Mouse (Mus musculus) left cerebral cortex, postnatal 36 days (tissue): Measurements from ENCODE around the gene Mrpl49. TPM values are rescaled to one million over a fixed set of nuclear protein-coding genes. Genes with fewer than 3 reads are reported as not detected.

Source experiments
- DNase-seq, 2 experiments: peaks; one replicate each; pipeline ENCODE4 v3.0.0; 2021 to 2022; ENCODE audit warnings: low spot score in 2 of 2, mixed read lengths in 1 of 2
- intact Hi-C: fragments of 180-260 bp; cut with DNase I; formaldehyde crosslinking; loops from one replicate; pipeline ENCODE4 v1.15.1; 2025
- microRNA-seq: library from miRNA; unstranded; fragments of <30 nt; microRNA quantifications from one replicate; pipeline ENCODE4 v1.2.0, GENCODE M21; 2022
- total RNA-seq, 2 experiments: library from RNA; stranded (reverse); gene quantifications; 2 replicates each; pipeline ENCODE4 v1.2.3; 2021

The Mrpl49 gene
- total RNA-seq, 2 experiments from 2014 or later: 40.5 to 45.1 TPM

DNA sequence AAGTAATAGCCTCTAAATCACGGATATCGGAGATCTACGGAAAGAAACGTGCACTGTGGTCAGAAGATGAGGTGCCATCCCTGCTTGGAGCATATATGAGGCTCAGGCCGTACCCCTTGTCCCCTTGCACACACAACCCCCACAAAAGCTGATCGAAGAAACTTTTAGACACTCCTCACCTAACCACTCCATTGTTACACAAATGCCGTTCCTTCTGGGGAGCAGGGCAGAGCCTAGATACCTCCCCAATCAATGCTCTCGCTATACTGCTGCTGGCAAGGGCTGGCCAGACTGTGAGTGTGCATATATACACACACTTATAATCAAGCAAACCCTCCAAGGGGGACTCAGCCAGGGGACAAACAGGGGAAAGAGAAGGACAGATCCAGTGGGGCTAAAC lies 48.4 kb downstream of the Mrpl49 start:
- no peak for DNase-seq
- intact Hi-C loops: no loop called here

DNA sequence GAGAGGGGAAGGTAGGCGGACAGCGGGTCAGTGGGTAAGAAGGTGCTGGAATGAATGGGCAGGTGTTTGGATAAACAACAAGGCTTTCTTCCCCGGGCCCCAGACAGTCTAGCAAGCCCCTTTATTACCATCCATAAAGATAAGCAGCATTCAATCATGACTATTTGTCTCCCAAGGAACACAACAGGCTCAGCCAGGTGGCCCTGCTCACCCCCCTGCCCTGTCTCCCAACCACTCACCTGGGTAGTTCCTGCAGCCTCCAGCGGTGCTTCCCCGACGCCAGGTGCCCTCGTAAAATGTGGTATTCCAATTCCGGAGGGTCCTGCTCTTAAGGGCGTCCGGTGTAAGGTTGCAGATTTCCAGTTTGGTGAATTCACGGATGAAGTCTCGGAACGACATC lies 50.6 kb downstream of the Mrpl49 start:
- intact Hi-C loops: no loop called here
- no peak for DNase-seq

DNA sequence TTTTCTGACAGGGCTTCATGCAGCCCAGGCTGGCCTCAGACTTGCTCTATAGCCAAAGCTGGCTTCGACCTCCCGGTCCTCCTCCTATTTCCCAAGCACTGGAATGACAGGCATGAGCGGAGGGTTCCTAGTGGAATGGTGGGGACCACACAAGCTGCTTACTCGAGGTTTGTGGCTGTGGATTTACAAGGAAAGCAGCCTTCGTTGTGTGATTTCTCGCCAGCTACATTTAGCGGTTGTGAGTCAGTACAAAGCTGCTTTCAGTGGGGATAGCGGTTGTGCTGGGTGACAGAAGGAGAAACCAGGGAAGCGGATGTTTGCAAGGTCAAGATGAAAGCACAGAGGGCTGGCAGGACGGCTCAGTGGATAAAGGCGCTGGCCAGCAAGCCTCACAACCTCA lies 52.0 kb downstream of the Mrpl49 start:
- intact Hi-C loops: no loop called here
- DNase-seq: no peak

Small RNA genes lying within 50 kb of the gene (microRNA-seq; reads per million reads assigned to microRNA genes)
- 2.8 reads per million, percentile 5 among the genes with 10 or more reads in this experiment for gene Mir6988

Other genes starting within 250 kb of the Mrpl49 start
- 10 to 100 TPM; 11.6 to 13.3 TPM for gene Frmd8, start 182.5 kb downstream of the Mrpl49 start, total RNA-seq
- 1 to 10 TPM; 3.0 to 4.1 TPM for gene Slc25a45, start 180.0 kb downstream of the Mrpl49 start, total RNA-seq
- gene Tigd3, start 163.6 kb downstream of the Mrpl49 start, total RNA-seq: 1 to 10 TPM; 4.3 to 4.5 TPM
- 10 to 100 TPM; 77.5 to 96.5 TPM for gene Dpf2, start 144.8 kb downstream of the Mrpl49 start, total RNA-seq
- 1 to 10 TPM; 5.5 to 8.3 TPM for gene Cdc42ep2, start 133.0 kb downstream of the Mrpl49 start, total RNA-seq
- gene Pola2, start 93.6 kb downstream of the Mrpl49 start, total RNA-seq: 1 to 10 TPM; 4.6 to 5.5 TPM
- gene Slc22a20, start 71.6 kb downstream of the Mrpl49 start, total RNA-seq: not detected
- gene Capn1, start 41.9 kb downstream of the Mrpl49 start, total RNA-seq: 10 to 100 TPM; 19.6 to 20.9 TPM
- 10 to 100 TPM; 40.8 to 51.8 TPM for gene Syvn1, start 11.2 kb downstream of the Mrpl49 start, total RNA-seq
- 100 to 1,000 TPM; 637 to 694 TPM for gene Fau, start 59 bp upstream of the Mrpl49 start, total RNA-seq
- gene Znhit2, start 3.4 kb upstream of the Mrpl49 start, total RNA-seq: 10 to 100 TPM; 35.5 to 40.7 TPM
- gene Tm7sf2, start 10.6 kb upstream of the Mrpl49 start, total RNA-seq: 10 to 100 TPM; 28.2 to 29.1 TPM
- 10 to 100 TPM; 83.9 to 87.0 TPM for gene Vps51, start 19.4 kb upstream of the Mrpl49 start, total RNA-seq
- gene Tmem262, start 22.2 kb upstream of the Mrpl49 start, total RNA-seq: not detected
- under 1 TPM; 0.72 to 0.84 TPM for gene Gm28374, start 24.5 kb upstream of the Mrpl49 start, total RNA-seq
- 10 to 100 TPM; 36.9 to 41.3 TPM for gene Zfpl1, start 27.2 kb upstream of the Mrpl49 start, total RNA-seq
- gene Cdca5, start 27.2 kb upstream of the Mrpl49 start, total RNA-seq: not detected
- not detected for gene AC131692.1, start 36.6 kb upstream of the Mrpl49 start, total RNA-seq
- gene Naaladl1, start 48.0 kb upstream of the Mrpl49 start, total RNA-seq: under 1 TPM in 1 of 2 experiments, not detected in 1; 0.20 TPM
- 10 to 100 TPM; 18.3 to 27.5 TPM for gene Sac3d1, start 60.9 kb upstream of the Mrpl49 start, total RNA-seq
- gene Snx15, start 70.5 kb upstream of the Mrpl49 start, total RNA-seq: 10 to 100 TPM; 43.7 to 43.8 TPM
- under 1 TPM; 0.30 to 0.72 TPM for gene Batf2, start 83.2 kb upstream of the Mrpl49 start, total RNA-seq
- gene Arl2, start 83.8 kb upstream of the Mrpl49 start, total RNA-seq: 10 to 100 TPM; 73.3 to 87.5 TPM
- under 1 TPM in 1 of 2 experiments, not detected in 1; 0.32 TPM for gene Majin, start 126.6 kb upstream of the Mrpl49 start, total RNA-seq
- gene Gpha2, start 168.6 kb upstream of the Mrpl49 start, total RNA-seq: not detected
- 100 to 1,000 TPM; 160 to 173 TPM for gene Ppp2r5b, start 178.1 kb upstream of the Mrpl49 start, total RNA-seq
- gene Atg2a, start 183.9 kb upstream of the Mrpl49 start, total RNA-seq: 10 to 100 TPM; 32.3 to 39.4 TPM
- 10 to 100 TPM; 38.2 to 42.2 TPM for gene Ehd1, start 218.9 kb upstream of the Mrpl49 start, total RNA-seq
- gene Cdc42bpg, start 248.7 kb upstream of the Mrpl49 start, total RNA-seq: 1 to 10 TPM; 3.3 to 3.4 TPM